ENCODE assay signal across 8 mouse cellular contexts in genomic region chr7:140955342-140955741, GRCm38 (mm10). TPM values are rescaled to one million over a fixed set of nuclear protein-coding genes. Genes with fewer than 3 reads are reported as not detected.
DNase-seq lines count a peak whose midpoint lies in the region; ATAC-seq and TF ChIP-seq lines count a peak whose summit lies in the region.

No protein-coding gene starts in this region.

- H3K9ac ChIP-seq in embryonic facial prominence, embryonic 14.5 days (ENCODE audit: low read depth, low read length): peak overlapping the region; percentile 71
- H3K9ac ChIP-seq in limb, embryonic 15.5 days: peak overlapping the region; percentile 57
- H3K9ac ChIP-seq in neural tube, embryonic 14.5 days (replicated peaks; ENCODE audit: low read depth, low read length): no peak overlapping the region

- DNase-seq in thymus, adult 2 months: no peak
- no peak for DNase-seq in thymus, postnatal 36 days
- DNase-seq in embryonic facial prominence, embryonic 14.5 days (ENCODE audit: low spot score): no peak
- no peak for DNase-seq in right cerebral cortex, postnatal 4 days
- no peak for DNase-seq in spleen, adult 18-20 months
- DNase-seq in spleen, postnatal 14 days (ENCODE audit: low spot score in 2 of 2): no peak

- peak overlapping the region; percentile 79 for H3K4me2 ChIP-seq in embryonic facial prominence, embryonic 14.5 days (ENCODE audit: low read depth, low read length)
- peak overlapping the region; percentile 79 for H3K4me2 ChIP-seq in limb, embryonic 15.5 days
- H3K4me2 ChIP-seq in neural tube, embryonic 14.5 days (ENCODE audit: low read depth, low read length): peak overlapping the region; percentile 45

- no peaks in the 10 kb centered on the region for H3K27me3 ChIP-seq in thymus, adult 2 months (ENCODE audit: control insufficient read depth, insufficient read depth, low read length)
- H3K27me3 ChIP-seq in embryonic facial prominence, embryonic 14.5 days (replicated peaks; ENCODE audit: control insufficient read depth, insufficient read depth, low read length): no peaks in the 10 kb centered on the region
- no peaks in the 10 kb centered on the region for H3K27me3 ChIP-seq in limb, embryonic 15.5 days
- H3K27me3 ChIP-seq in neural tube, embryonic 14.5 days (ENCODE audit: control insufficient read depth, insufficient read depth, low read length): no peaks in the 10 kb centered on the region

- H3K4me1 ChIP-seq in thymus, adult 2 months (replicated peaks; ENCODE audit: control insufficient read depth, insufficient read depth, low read length): peaks cover 16% of the 10 kb centered on the region; the same call in 1 of the 2 replicates
- peaks cover 45% of the 10 kb centered on the region for H3K4me1 ChIP-seq in embryonic facial prominence, embryonic 14.5 days (ENCODE audit: control insufficient read depth, insufficient read depth, low read length)
- H3K4me1 ChIP-seq in limb, embryonic 15.5 days: peaks cover 58% of the 10 kb centered on the region
- H3K4me1 ChIP-seq in neural tube, embryonic 14.5 days (ENCODE audit: control insufficient read depth, insufficient read depth, low read length): peaks cover 8% of the 10 kb centered on the region; the same call in 1 of the 2 replicates

- ATAC-seq in embryonic facial prominence, embryonic 14.5 days (ENCODE audit: low read depth): no peak
- ATAC-seq in limb, embryonic 15.5 days (ENCODE audit: insufficient number of reproducible peaks, low FRiP score, low TSS enrichment, low read depth): 0 out of 2 replicates have a peak, but pooled peaks have one; percentile 0
- no peak; the same call in 1 of the 2 replicates for ATAC-seq in neural tube, embryonic 14.5 days (ENCODE audit: low read depth)

- H3K36me3 ChIP-seq in thymus, adult 2 months (ENCODE audit: control insufficient read depth, insufficient read depth, low read length): no peaks in the 10 kb centered on the region
- H3K36me3 ChIP-seq in embryonic facial prominence, embryonic 14.5 days (ENCODE audit: control insufficient read depth, insufficient read depth, low read length): 0 out of 2 replicates have a peak, but pooled peaks cover 10% of the 10 kb centered on the region
- H3K36me3 ChIP-seq in limb, embryonic 15.5 days: peaks cover 4% of the 10 kb centered on the region; the same call in 1 of the 2 replicates
- H3K36me3 ChIP-seq in neural tube, embryonic 14.5 days (ENCODE audit: control insufficient read depth, insufficient read depth, low read length): no peaks in the 10 kb centered on the region

- 3% methylated on average over 17 of the region's 17 CpGs for WGBS in thymus, adult 2 months
- WGBS in embryonic facial prominence, embryonic 14.5 days: 12% methylated on average over 17 of the region's 17 CpGs
- 6% methylated on average over 17 of the region's 17 CpGs for WGBS in limb, embryonic 15.5 days
- 20% methylated on average over 17 of the region's 17 CpGs for WGBS in neural tube, embryonic 14.5 days

- no peak for TF ChIP-seq POLR2A in thymus, adult 2 months (IDR thresholded peaks at IDR 0.05; ENCODE audit: control insufficient read depth, extremely low read depth, insufficient read depth, low read length, poor library complexity)

- peak overlapping the region; percentile 11 for H3K4me3 ChIP-seq in thymus, adult 2 months (ENCODE audit: control insufficient read depth, insufficient read depth, low read length)
- H3K4me3 ChIP-seq in embryonic facial prominence, embryonic 14.5 days (ENCODE audit: low read depth, low read length): peak overlapping the region; percentile 56
- H3K4me3 ChIP-seq in limb, embryonic 15.5 days: peak overlapping the region; percentile 60
- H3K4me3 ChIP-seq in neural tube, embryonic 14.5 days (ENCODE audit: low read depth, low read length): peak overlapping the region; percentile 28

- TF ChIP-seq CTCF in thymus, adult 2 months (IDR thresholded peaks at IDR 0.05; ENCODE audit: borderline replicate concordance, control insufficient read depth, extremely low read depth, insufficient read depth, low read length, poor library complexity): no peak

- no peak overlapping the region for H3K27ac ChIP-seq in thymus, adult 2 months (ENCODE audit: control insufficient read depth, insufficient read depth, low read length)
- peak overlapping the region; percentile 94 for H3K27ac ChIP-seq in embryonic facial prominence, embryonic 14.5 days (replicated peaks; ENCODE audit: low read depth, low read length)
- H3K27ac ChIP-seq in limb, embryonic 15.5 days: peak overlapping the region; percentile 99
- no peak overlapping the region for H3K27ac ChIP-seq in neural tube, embryonic 14.5 days (ENCODE audit: low read depth, low read length)

- H3K9me3 ChIP-seq in embryonic facial prominence, embryonic 14.5 days (ENCODE audit: control insufficient read depth, low read length): no peaks in the 10 kb centered on the region
- H3K9me3 ChIP-seq in limb, embryonic 15.5 days: no peaks in the 10 kb centered on the region
- H3K9me3 ChIP-seq in neural tube, embryonic 14.5 days (ENCODE audit: control insufficient read depth, low read length): no peaks in the 10 kb centered on the region

RNA-seq across cellular contexts. Expression of gene Gm45717, which starts 0.4 kb away (rescaled TPM):
- polyA plus RNA-seq in thymus, adult 2 months (2012; rRNA removed): not detected in 2 replicates
- polyA plus RNA-seq in embryonic facial prominence, embryonic 14.5 days (2014; fragmentation: Nextera tagmentation; extraction: Ambion mirVana): 0.89 TPM in 1 of 2 replicates, not detected in the other
- polyA plus RNA-seq in limb, embryonic 15.5 days (2015; fragmentation: Nextera tagmentation; extraction: Ambion mirVana): 0.47 TPM in 1 of 2 replicates, not detected in the other
- not detected in 2 replicates for polyA plus RNA-seq in neural tube, embryonic 14.5 days (2014; fragmentation: Nextera tagmentation; extraction: Ambion mirVana)

RNA-seq across cellular contexts. Expression of gene Ifitm2, which starts 0.4 kb away (rescaled TPM):
- 207 and 296 TPM in 2 replicates for polyA plus RNA-seq in thymus, adult 2 months (2012; rRNA removed)
- 1,406 and 1,438 TPM in 2 replicates for polyA plus RNA-seq in embryonic facial prominence, embryonic 14.5 days (2014; fragmentation: Nextera tagmentation; extraction: Ambion mirVana)
- polyA plus RNA-seq in limb, embryonic 15.5 days (2015; fragmentation: Nextera tagmentation; extraction: Ambion mirVana): 1,488 and 1,547 TPM in 2 replicates
- 103 and 195 TPM in 2 replicates for polyA plus RNA-seq in neural tube, embryonic 14.5 days (2014; fragmentation: Nextera tagmentation; extraction: Ambion mirVana)

RNA-seq across cellular contexts. Expression of gene Ifitm5, which starts 5.3 kb away (rescaled TPM):
- 0.43 and 0.81 TPM in 2 replicates for polyA plus RNA-seq in thymus, adult 2 months (2012; rRNA removed)
- 108 and 179 TPM in 2 replicates for polyA plus RNA-seq in embryonic facial prominence, embryonic 14.5 days (2014; fragmentation: Nextera tagmentation; extraction: Ambion mirVana)
- polyA plus RNA-seq in limb, embryonic 15.5 days (2015; fragmentation: Nextera tagmentation; extraction: Ambion mirVana): 46.1 and 62.9 TPM in 2 replicates
- 0.28 and 0.62 TPM in 2 replicates for polyA plus RNA-seq in neural tube, embryonic 14.5 days (2014; fragmentation: Nextera tagmentation; extraction: Ambion mirVana)

RNA-seq across cellular contexts. Expression of gene Ifitm1, which starts 11.7 kb away (rescaled TPM):
- polyA plus RNA-seq in thymus, adult 2 months (2012; rRNA removed): 39.0 and 60.9 TPM in 2 replicates
- polyA plus RNA-seq in embryonic facial prominence, embryonic 14.5 days (2014; fragmentation: Nextera tagmentation; extraction: Ambion mirVana): 63.4 and 76.6 TPM in 2 replicates
- polyA plus RNA-seq in limb, embryonic 15.5 days (2015; fragmentation: Nextera tagmentation; extraction: Ambion mirVana): 71.7 and 74.6 TPM in 2 replicates
- 3.5 and 23.6 TPM in 2 replicates for polyA plus RNA-seq in neural tube, embryonic 14.5 days (2014; fragmentation: Nextera tagmentation; extraction: Ambion mirVana)

RNA-seq across cellular contexts. Expression of gene Pgghg, which starts 14.2 kb away (rescaled TPM):
- polyA plus RNA-seq in thymus, adult 2 months (2012; rRNA removed): 60.1 and 68.6 TPM in 2 replicates
- 22.7 and 25.5 TPM in 2 replicates for polyA plus RNA-seq in embryonic facial prominence, embryonic 14.5 days (2014; fragmentation: Nextera tagmentation; extraction: Ambion mirVana)
- polyA plus RNA-seq in limb, embryonic 15.5 days (2015; fragmentation: Nextera tagmentation; extraction: Ambion mirVana): 23.1 and 24.9 TPM in 2 replicates
- 4.6 and 8.7 TPM in 2 replicates for polyA plus RNA-seq in neural tube, embryonic 14.5 days (2014; fragmentation: Nextera tagmentation; extraction: Ambion mirVana)

Comparison
In these comparisons a context has a peak if more than half of its experiments do, and no peak if none do; other contexts are left out.
1. H3K27ac ChIP-seq: peak in embryonic facial prominence, embryonic 14.5 days (single experiment) and limb, embryonic 15.5 days (single experiment); none in thymus, adult 2 months (single experiment) and neural tube, embryonic 14.5 days (single experiment).
2. RNA of gene Ifitm5, which starts 5.3 kb away (polyA plus RNA-seq): 108 to 179 TPM in embryonic facial prominence, embryonic 14.5 days and 46.1 to 62.9 TPM in limb, embryonic 15.5 days; 0.43 to 0.81 TPM in thymus, adult 2 months and 0.28 to 0.62 TPM in neural tube, embryonic 14.5 days; every median in the first group is over 10 times any median in the second.
3. Peak in every context shown above with its lines, with median percentiles within 50 percentile points of each other: H3K4me3 ChIP-seq and H3K4me2 ChIP-seq.